ENCODE assay signal across 8 mouse cellular contexts in genomic region chr5:127300597-127301254, GRCm38 (mm10). TPM values are rescaled to one million over a fixed set of nuclear protein-coding genes. Genes with fewer than 3 reads are reported as not detected.
DNase-seq lines count a peak whose midpoint lies in the region; ATAC-seq and TF ChIP-seq lines count a peak whose summit lies in the region.

No protein-coding gene starts in this region.

- TF ChIP-seq POLR2A in cerebellum, adult 2 months (IDR thresholded peaks at IDR 0.05; ENCODE audit: borderline replicate concordance, insufficient read depth, low read length) = no peak
- TF ChIP-seq POLR2A in thymus, adult 2 months (IDR thresholded peaks at IDR 0.05; ENCODE audit: control insufficient read depth, extremely low read depth, insufficient read depth, low read length, poor library complexity) = no peak

- WGBS in hindbrain, embryonic 15.5 days = 25% methylated on average over 8 of the region's 8 CpGs
- 41% methylated on average over 8 of the region's 8 CpGs for WGBS in hindbrain, embryonic 13.5 days
- 29% methylated on average over 8 of the region's 8 CpGs for WGBS in cerebellum, adult 2 months
- 28% methylated on average over 8 of the region's 8 CpGs for WGBS in lung, embryonic 16.5 days
- WGBS in thymus, adult 2 months = 83% methylated on average over 8 of the region's 8 CpGs

- DNase-seq in adrenal gland, adult (ENCODE audit: inconsistent age in 2 of 2, low spot score in 1 of 2) = peak; percentile 26 to 72
- peak; percentile 77 to 80 for DNase-seq in cerebellum, adult 2 months
- no peak for DNase-seq in spleen, postnatal 10 days (ENCODE audit: low spot score in 2 of 2)
- DNase-seq in thymus, postnatal 4 days = no peak
- DNase-seq in thymus, adult 2 months = no peak

- H3K27ac ChIP-seq in hindbrain, embryonic 15.5 days (replicated peaks) = peak overlapping the region; percentile 39; the same call in 1 of the 2 replicates
- no peak overlapping the region for H3K27ac ChIP-seq in hindbrain, embryonic 13.5 days
- no peak overlapping the region for H3K27ac ChIP-seq in cerebellum, adult 2 months (ENCODE audit: insufficient read depth, low read length)
- peak overlapping the region; percentile 79 for H3K27ac ChIP-seq in lung, embryonic 16.5 days (ENCODE audit: low read length)
- H3K27ac ChIP-seq in thymus, adult 2 months (ENCODE audit: control insufficient read depth, insufficient read depth, low read length) = no peak overlapping the region

- H3K27me3 ChIP-seq in hindbrain, embryonic 15.5 days = no peaks in the 10 kb centered on the region
- no peaks in the 10 kb centered on the region for H3K27me3 ChIP-seq in hindbrain, embryonic 13.5 days
- H3K27me3 ChIP-seq in cerebellum, adult 2 months (ENCODE audit: control insufficient read depth, insufficient read depth, low read length) = no peaks in the 10 kb centered on the region
- H3K27me3 ChIP-seq in lung, embryonic 16.5 days (ENCODE audit: control insufficient read depth, insufficient read depth, low read depth, low read length) = no peaks in the 10 kb centered on the region
- no peaks in the 10 kb centered on the region for H3K27me3 ChIP-seq in thymus, adult 2 months (ENCODE audit: control insufficient read depth, insufficient read depth, low read length)

- H3K4me2 ChIP-seq in hindbrain, embryonic 15.5 days = peak overlapping the region; percentile 21
- H3K4me2 ChIP-seq in hindbrain, embryonic 13.5 days = no peak overlapping the region
- H3K4me2 ChIP-seq in lung, embryonic 16.5 days (ENCODE audit: low read depth, low read length) = 0 out of 2 replicates have a peak overlapping the region, but pooled peaks have one; percentile 6

- H3K4me1 ChIP-seq in hindbrain, embryonic 15.5 days (replicated peaks) = peaks cover 30% of the 10 kb centered on the region
- H3K4me1 ChIP-seq in hindbrain, embryonic 13.5 days (replicated peaks) = peaks cover 40% of the 10 kb centered on the region
- peaks cover 36% of the 10 kb centered on the region for H3K4me1 ChIP-seq in cerebellum, adult 2 months (ENCODE audit: control insufficient read depth, insufficient read depth, low read length)
- H3K4me1 ChIP-seq in lung, embryonic 16.5 days (replicated peaks; ENCODE audit: control insufficient read depth, insufficient read depth, low read length) = peaks cover 21% of the 10 kb centered on the region
- no peaks in the 10 kb centered on the region for H3K4me1 ChIP-seq in thymus, adult 2 months (replicated peaks; ENCODE audit: control insufficient read depth, insufficient read depth, low read length)

- no peaks in the 10 kb centered on the region for H3K9me3 ChIP-seq in hindbrain, embryonic 15.5 days
- H3K9me3 ChIP-seq in hindbrain, embryonic 13.5 days = no peaks in the 10 kb centered on the region
- H3K9me3 ChIP-seq in lung, embryonic 16.5 days (ENCODE audit: control insufficient read depth, low read length) = no peaks in the 10 kb centered on the region

- ATAC-seq in hindbrain, embryonic 15.5 days (ENCODE audit: low FRiP score, low read depth) = peak; percentile 87; the same call in 1 of the 2 replicates
- no peak for ATAC-seq in hindbrain, embryonic 13.5 days (ENCODE audit: low FRiP score)
- peak; percentile 87 for ATAC-seq in lung, embryonic 16.5 days (ENCODE audit: low read depth)

- TF ChIP-seq CTCF in cerebellum, adult 2 months (IDR thresholded peaks at IDR 0.05; ENCODE audit: borderline replicate concordance, insufficient read depth, low read depth, low read length) = no peak
- no peak for TF ChIP-seq CTCF in thymus, adult 2 months (IDR thresholded peaks at IDR 0.05; ENCODE audit: borderline replicate concordance, control insufficient read depth, extremely low read depth, insufficient read depth, low read length, poor library complexity)

- no peaks in the 10 kb centered on the region for H3K36me3 ChIP-seq in hindbrain, embryonic 15.5 days
- H3K36me3 ChIP-seq in hindbrain, embryonic 13.5 days = no peaks in the 10 kb centered on the region
- H3K36me3 ChIP-seq in lung, embryonic 16.5 days (ENCODE audit: control insufficient read depth, insufficient read depth, low read length) = no peaks in the 10 kb centered on the region
- H3K36me3 ChIP-seq in thymus, adult 2 months (ENCODE audit: control insufficient read depth, insufficient read depth, low read length) = no peaks in the 10 kb centered on the region

- no peak overlapping the region for H3K9ac ChIP-seq in hindbrain, embryonic 15.5 days
- no peak overlapping the region for H3K9ac ChIP-seq in hindbrain, embryonic 13.5 days
- no peak overlapping the region for H3K9ac ChIP-seq in lung, embryonic 16.5 days (ENCODE audit: low read length)

- no peak overlapping the region for H3K4me3 ChIP-seq in hindbrain, embryonic 15.5 days
- H3K4me3 ChIP-seq in hindbrain, embryonic 13.5 days = no peak overlapping the region
- H3K4me3 ChIP-seq in cerebellum, adult 2 months (replicated peaks; ENCODE audit: insufficient read depth, low read depth, low read length) = no peak overlapping the region
- H3K4me3 ChIP-seq in lung, embryonic 16.5 days (ENCODE audit: low read length) = no peak overlapping the region
- H3K4me3 ChIP-seq in thymus, adult 2 months (ENCODE audit: control insufficient read depth, insufficient read depth, low read length) = no peak overlapping the region

RNA-seq across cellular contexts. Expression of gene Tmem132c, which starts 59.1 kb away (rescaled TPM):
- 12.7 and 16.4 TPM in 2 replicates for polyA plus RNA-seq in hindbrain, embryonic 15.5 days (2015; fragmentation: Nextera tagmentation; extraction: Ambion mirVana)
- 11.1 and 11.8 TPM in 2 replicates for polyA plus RNA-seq in hindbrain, embryonic 13.5 days (2015; fragmentation: Nextera tagmentation; extraction: Ambion mirVana)
- 14.0 TPM in 2 replicates for polyA plus RNA-seq in cerebellum, adult 2 months (2012; rRNA removed)
- 13.1 and 14.2 TPM in 2 replicates for polyA plus RNA-seq in lung, embryonic 16.5 days (2015; fragmentation: Nextera tagmentation; extraction: Ambion mirVana)
- 1.3 and 1.5 TPM in 2 replicates for polyA plus RNA-seq in thymus, adult 2 months (2012; rRNA removed)

Comparison
In these comparisons a context has a peak if more than half of its experiments do, and no peak if none do; other contexts are left out.
1. H3K27ac ChIP-seq: peak in hindbrain, embryonic 15.5 days (single experiment) and lung, embryonic 16.5 days (single experiment); none in hindbrain, embryonic 13.5 days (single experiment), cerebellum, adult 2 months (single experiment) and thymus, adult 2 months (single experiment).
2. DNase-seq: peak in adrenal gland, adult (2 of 2) and cerebellum, adult 2 months (2 of 2); none in spleen, postnatal 10 days (0 of 2), thymus, postnatal 4 days (single experiment) and thymus, adult 2 months (single experiment).